Mouse (Mus musculus) intestine, embryonic 15.5 days (tissue): Measurements from ENCODE around the gene Gnat2. TPM values are rescaled to one million over a fixed set of nuclear protein-coding genes. Genes with fewer than 3 reads are reported as not detected.
A peak's percentile ranks its signal among the peaks of the same experiment; 100 is the strongest.

Experiments used
- ATAC-seq: fragments of 200-750 bp; cut with Nextera tagmentation; 2 replicates; pipeline ENCODE4 v1.8.0; 2017; ENCODE audit warnings: moderate TSS enrichment, moderate library complexity
- H3K27ac ChIP-seq: fragments of 300-500 bp; sonication (generic); 2 replicates; pipeline ENCODE4 v1.5.1; 2015; ENCODE audit warnings: mild to moderate bottlenecking, inconsistent platforms
- H3K27me3 ChIP-seq: fragments of 300-500 bp; sonication (generic); replicated peaks from 2 replicates; pipeline ENCODE4 v1.6.1; 2015; ENCODE audit warnings: inconsistent platforms
- H3K36me3 ChIP-seq: fragments of 300-500 bp; sonication (generic); 2 replicates; pipeline ENCODE4 v1.6.1; 2015; ENCODE audit warnings: inconsistent platforms
- H3K4me1 ChIP-seq: fragments of 300-500 bp; sonication (generic); replicated peaks from 2 replicates; pipeline ENCODE4 v1.6.1; 2015; ENCODE audit warnings: inconsistent platforms
- H3K4me2 ChIP-seq: fragments of 300-500 bp; sonication (generic); replicated peaks from 2 replicates; pipeline ENCODE4 v1.6.1; 2015; ENCODE audit warnings: mild to moderate bottlenecking, inconsistent platforms
- H3K4me3 ChIP-seq: fragments of 300-500 bp; sonication (generic); replicated peaks from 2 replicates; pipeline ENCODE4 v1.5.1; 2015; ENCODE audit warnings: inconsistent platforms
- H3K9ac ChIP-seq: fragments of 300-500 bp; sonication (generic); 2 replicates; pipeline ENCODE4 v1.6.1; 2015; ENCODE audit warnings: inconsistent platforms
- H3K9me3 ChIP-seq: fragments of 300-500 bp; sonication (generic); 2 replicates; pipeline ENCODE4 v1.6.1; 2016; ENCODE audit warnings: inconsistent platforms
- WGBS: fragments of 180-500 bp; shearing (Covaris S2); methylation state at CpG from one replicate; pipeline ENCODE4 v1.1.7; 2015; 5-methylcytosine and 5-hydroxymethylcytosine counted together
- polyA plus RNA-seq: library from polyadenylated mRNA; unstranded; fragments of >200 nt; fragmentation: Nextera tagmentation; extraction: Ambion mirVana; gene quantifications from 2 replicates; pipeline ENCODE4 v1.2.1, GENCODE M21; 2015

Gnat2 gene
- polyA plus RNA-seq, 1 experiment from 2014 or later, result 1.9 TPM

DNA sequence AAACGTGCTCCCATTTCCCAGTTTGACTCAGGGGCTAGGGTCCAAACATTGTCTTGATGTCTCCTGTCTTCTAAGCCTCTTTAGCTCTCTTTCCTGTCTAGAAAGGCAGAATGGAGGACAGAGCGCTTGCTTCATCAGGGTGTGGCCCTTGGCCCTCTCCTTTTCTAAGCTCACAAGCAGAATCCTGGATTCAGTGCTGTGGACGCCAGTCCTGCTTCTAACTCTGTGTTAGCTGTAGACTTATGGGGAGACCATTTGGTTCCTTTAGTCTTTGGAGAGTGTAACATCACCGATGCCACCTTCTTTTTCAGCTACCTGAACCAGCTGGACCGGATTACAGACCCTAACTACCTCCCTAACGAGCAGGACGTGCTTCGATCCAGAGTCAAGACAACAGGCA, 5.1 kb downstream of the Gnat2 start:
- 93% methylated on average over 8 of the region's 8 CpGs for WGBS

DNA sequence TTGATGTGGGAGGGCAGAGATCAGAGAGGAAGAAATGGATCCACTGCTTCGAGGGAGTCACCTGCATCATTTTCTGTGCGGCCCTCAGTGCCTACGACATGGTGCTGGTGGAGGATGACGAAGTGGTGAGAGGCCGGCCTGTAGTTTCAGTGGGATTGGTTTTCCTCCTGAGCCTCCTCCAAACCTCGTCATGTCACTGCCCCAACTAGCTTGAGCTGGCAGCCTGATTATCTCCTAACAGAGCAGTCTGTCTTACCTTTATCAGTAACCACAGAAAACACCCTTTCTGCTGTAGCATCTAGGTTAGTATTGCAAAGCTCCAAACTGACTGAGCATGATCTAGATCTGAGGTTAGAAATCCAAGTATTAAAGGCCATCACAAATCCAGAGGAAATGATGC, 5.7 kb downstream of the Gnat2 start:
- Histone ChIP-seq H3K4me3 (no peak overlapping the region), H3K27ac (no peak overlapping the region), H3K36me3 (no peaks in the 10 kb centered on the region), H3K4me2 (no peak overlapping the region), H3K9me3 (no peaks in the 10 kb centered on the region), H3K4me1 (no peaks in the 10 kb centered on the region), H3K9ac (no peak overlapping the region), H3K27me3 (no peaks in the 10 kb centered on the region)
- 81% methylated on average over 6 of the region's 6 CpGs for WGBS
- no peak; the same call in 1 of the 2 replicates for ATAC-seq

More for the DNA sequence above, 5.1 kb downstream of the Gnat2 start:
- no peak overlapping the region for H3K4me3 ChIP-seq
- no peaks in the 10 kb centered on the region for H3K9me3 ChIP-seq
- H3K4me1 ChIP-seq, result no peaks in the 10 kb centered on the region
- H3K9ac ChIP-seq, result no peak overlapping the region
- H3K27me3 ChIP-seq, result no peaks in the 10 kb centered on the region
- H3K27ac ChIP-seq, result no peak overlapping the region
- H3K36me3 ChIP-seq, result no peaks in the 10 kb centered on the region
- ATAC-seq, result no peak
- no peak overlapping the region for H3K4me2 ChIP-seq

DNA sequence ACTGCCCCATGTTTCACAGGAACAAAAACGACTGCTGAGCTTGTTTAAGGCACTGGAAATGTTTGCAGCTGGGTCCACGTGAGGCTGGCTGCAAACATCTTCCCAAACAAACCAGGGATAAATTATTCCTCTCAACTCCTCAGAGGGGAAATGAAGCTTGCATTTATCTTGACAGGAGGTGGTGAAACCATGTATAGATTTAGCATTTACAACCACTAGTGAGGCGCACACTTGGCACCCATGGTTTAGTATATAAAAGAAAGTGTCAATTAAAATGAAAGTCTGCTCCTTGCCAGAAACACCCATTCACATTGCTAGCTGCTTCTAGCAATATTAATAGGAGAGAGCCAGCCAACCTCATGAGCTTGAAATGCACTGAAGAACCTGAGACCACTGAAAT, 9.0 kb downstream of the Gnat2 start:
- Histone ChIP-seq H3K4me3 (no peak overlapping the region), H3K36me3 (peaks cover 3% of the 10 kb centered on the region; the same call in 1 of the 2 replicates), H3K9me3 (no peaks in the 10 kb centered on the region), H3K27me3 (no peaks in the 10 kb centered on the region), H3K27ac (no peak overlapping the region), H3K9ac (no peak overlapping the region), H3K4me1 (no peaks in the 10 kb centered on the region), H3K4me2 (no peak overlapping the region)
- ATAC-seq, result no peak
- WGBS, result 48% methylated on average over 3 of the region's 3 CpGs

DNA sequence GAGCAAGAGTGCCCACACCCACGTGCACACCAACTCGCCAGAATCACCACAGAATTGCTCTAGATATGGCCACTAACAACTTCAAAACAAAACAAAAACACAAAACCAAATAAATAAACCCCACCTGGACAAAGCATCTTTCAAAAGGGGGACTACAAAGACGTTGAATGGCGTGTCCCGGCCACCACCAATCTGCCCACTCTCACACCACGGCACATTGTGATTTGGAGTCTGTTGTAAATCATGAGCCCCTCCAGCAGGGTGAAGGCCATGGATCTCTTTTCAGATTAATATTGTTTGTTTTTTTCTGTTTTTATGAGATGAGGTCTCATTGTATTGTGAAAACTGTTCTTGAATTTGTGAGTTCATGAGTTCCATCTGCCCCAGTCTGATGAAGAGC, 9.5 kb downstream of the Gnat2 start:
- Histone ChIP-seq H3K36me3 (peaks cover 3% of the 10 kb centered on the region; the same call in 1 of the 2 replicates), H3K4me1 (no peaks in the 10 kb centered on the region), H3K9me3 (no peaks in the 10 kb centered on the region), H3K4me3 (no peak overlapping the region), H3K27ac (no peak overlapping the region), H3K27me3 (no peaks in the 10 kb centered on the region), H3K4me2 (no peak overlapping the region), H3K9ac (no peak overlapping the region)
- whole genome bisulfite sequencing, result 86% methylated on average over 6 of the region's 6 CpGs
- no peak for ATAC-seq

DNA sequence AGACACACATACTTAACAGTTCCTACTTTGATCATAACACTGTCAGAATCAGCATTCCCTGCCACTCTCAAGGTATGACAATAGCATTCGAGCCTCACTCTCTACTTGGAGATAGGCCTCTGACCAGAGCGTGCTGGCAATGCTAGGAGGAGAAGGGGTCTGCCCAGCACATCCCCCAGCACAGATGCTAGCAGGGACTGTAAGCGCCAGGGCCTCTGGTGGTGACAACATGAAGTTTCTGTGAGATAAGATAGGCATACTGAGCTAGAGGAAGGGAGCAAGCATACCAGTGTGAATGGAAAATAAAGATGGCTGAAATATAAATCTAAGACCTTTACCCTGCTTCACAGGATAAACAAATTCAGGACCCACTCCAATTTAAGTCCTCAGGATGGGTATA, 12.7 kb downstream of the Gnat2 start:
- 84% methylated on average over 3 of the region's 3 CpGs for WGBS

DNA sequence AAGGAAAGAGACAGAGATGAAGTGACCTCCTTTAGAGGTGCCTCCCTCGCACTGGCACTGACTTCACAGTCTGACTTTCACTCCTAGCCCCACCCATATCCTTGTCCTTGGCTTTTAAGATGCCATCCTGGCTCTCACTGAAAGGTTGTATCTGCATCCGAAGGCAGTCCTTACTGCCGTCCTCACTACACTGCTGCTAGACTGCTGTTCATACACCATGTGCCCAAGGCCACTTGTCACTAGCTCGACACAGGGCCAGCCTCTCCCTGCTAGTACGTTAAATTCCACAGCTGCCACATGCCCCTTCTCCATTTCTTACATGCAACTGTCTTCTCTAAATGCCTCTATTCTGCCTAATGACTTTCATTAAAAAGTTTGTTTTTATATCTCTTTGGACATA, 18.7 kb downstream of the Gnat2 start:
- peaks cover 21% of the 10 kb centered on the region for H3K36me3 ChIP-seq
- H3K27ac ChIP-seq, result no peak overlapping the region
- no peak overlapping the region for H3K4me3 ChIP-seq
- no peak overlapping the region for H3K9ac ChIP-seq
- 82% methylated on average over 5 of the region's 5 CpGs for WGBS
- no peaks in the 10 kb centered on the region for H3K4me1 ChIP-seq
- ATAC-seq, result no peak; the same call in 1 of the 2 replicates
- H3K9me3 ChIP-seq, result no peaks in the 10 kb centered on the region
- H3K27me3 ChIP-seq, result no peaks in the 10 kb centered on the region
- no peak overlapping the region for H3K4me2 ChIP-seq

More for the DNA sequence above, 12.7 kb downstream of the Gnat2 start:
- Histone ChIP-seq H3K9me3 (no peaks in the 10 kb centered on the region), H3K4me1 (no peaks in the 10 kb centered on the region), H3K36me3 (peaks cover 15% of the 10 kb centered on the region), H3K27ac (no peak overlapping the region), H3K27me3 (no peaks in the 10 kb centered on the region), H3K4me3 (no peak overlapping the region), H3K4me2 (no peak overlapping the region), H3K9ac (no peak overlapping the region)
- ATAC-seq, result no peak

DNA sequence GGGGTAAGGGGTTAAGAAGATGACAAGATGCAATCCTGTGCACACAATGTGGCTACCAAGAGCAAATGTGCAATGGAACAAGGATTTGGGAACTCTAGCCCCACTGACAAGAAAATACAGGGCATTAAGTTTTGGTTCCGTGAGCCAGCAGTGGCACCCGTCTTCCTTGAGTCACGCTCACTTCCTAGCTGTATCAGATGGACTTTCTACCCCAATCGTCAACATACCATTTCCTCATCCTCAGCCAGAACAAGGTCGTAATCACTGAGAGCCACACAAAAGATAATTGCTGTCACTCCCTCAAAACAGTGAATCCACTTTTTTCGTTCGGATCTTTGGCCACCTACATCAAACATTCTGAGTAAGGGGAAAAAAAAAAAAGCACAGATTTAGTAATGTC, 19.7 kb downstream of the Gnat2 start:
- 50% methylated on average over 7 of the region's 7 CpGs for WGBS
- Histone ChIP-seq H3K36me3 (peaks cover 23% of the 10 kb centered on the region), H3K27ac (no peak overlapping the region)

DNA sequence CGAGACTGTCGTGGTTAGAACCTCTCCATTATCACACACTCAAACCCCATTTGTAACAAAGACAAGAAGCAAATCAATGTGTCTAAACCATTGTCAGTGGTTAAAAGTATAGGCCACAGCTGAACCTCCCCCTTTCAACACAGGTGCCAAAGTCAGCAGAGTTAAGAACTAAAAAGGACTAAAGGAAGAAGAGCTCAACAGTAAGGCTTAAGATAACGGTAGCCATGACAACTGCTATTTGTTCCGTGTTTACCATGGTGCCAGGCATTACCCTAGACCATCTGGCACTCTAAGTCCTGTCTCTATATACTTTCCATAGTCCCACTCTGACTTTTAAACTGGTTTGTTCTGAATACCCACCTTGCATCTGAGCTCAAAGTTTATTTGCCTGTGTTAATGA, 20.1 kb downstream of the Gnat2 start:
- Histone ChIP-seq H3K4me3 (no peak overlapping the region), H3K4me1 (no peaks in the 10 kb centered on the region), H3K27ac (no peak overlapping the region), H3K9ac (no peak overlapping the region), H3K36me3 (peaks cover 26% of the 10 kb centered on the region), H3K27me3 (no peaks in the 10 kb centered on the region), H3K9me3 (no peaks in the 10 kb centered on the region), H3K4me2 (no peak overlapping the region)
- 81% methylated on average over 4 of the region's 4 CpGs for WGBS
- ATAC-seq, result peak; percentile 44

More for the DNA sequence above, 19.7 kb downstream of the Gnat2 start:
- H3K9ac ChIP-seq, result no peak overlapping the region
- no peak overlapping the region for H3K4me3 ChIP-seq
- no peaks in the 10 kb centered on the region for H3K27me3 ChIP-seq
- peak; percentile 86 for ATAC-seq
- H3K4me1 ChIP-seq, result no peaks in the 10 kb centered on the region
- no peak overlapping the region for H3K4me2 ChIP-seq
- H3K9me3 ChIP-seq, result no peaks in the 10 kb centered on the region

DNA sequence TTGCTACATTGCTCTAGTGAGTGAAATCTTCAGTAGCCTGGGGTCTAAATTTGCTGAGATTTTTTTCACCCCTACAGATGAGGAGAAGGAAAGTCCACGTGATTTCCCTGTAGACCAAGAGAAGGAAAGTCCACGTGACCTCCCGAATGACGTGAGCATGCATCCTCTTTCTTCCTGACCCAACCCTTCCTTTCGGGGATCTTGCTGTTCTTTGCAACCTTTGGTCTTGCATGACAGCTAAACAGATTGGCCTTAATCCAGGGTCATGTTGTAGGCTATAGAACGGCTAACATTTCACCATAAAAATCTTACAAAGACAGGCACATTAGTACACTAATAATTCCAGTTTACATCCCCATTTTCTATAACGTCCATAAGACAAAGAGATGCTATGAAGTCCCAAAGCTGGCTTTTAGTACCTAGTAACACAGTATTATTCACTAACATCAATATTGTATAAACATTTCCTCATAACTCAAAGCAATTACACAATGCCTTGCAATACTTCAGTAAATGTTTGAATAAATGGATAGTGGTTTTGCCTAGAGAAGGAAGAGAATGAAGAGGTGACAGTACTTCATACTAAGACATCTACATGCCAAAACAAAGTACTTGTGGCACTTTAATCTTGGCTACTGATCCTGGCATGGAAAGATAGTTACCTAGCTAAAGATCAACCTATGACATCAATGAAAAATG, 21.2 kb downstream of the Gnat2 start:
- H3K9me3 ChIP-seq, result no peaks in the 10 kb centered on the region
- WGBS, result 80% methylated on average over 7 of the region's 7 CpGs
- no peak overlapping the region for H3K9ac ChIP-seq
- ATAC-seq, result no peak
- H3K4me2 ChIP-seq, result no peak overlapping the region
- no peak overlapping the region for H3K27ac ChIP-seq
- H3K27me3 ChIP-seq, result no peaks in the 10 kb centered on the region
- H3K4me1 ChIP-seq, result no peaks in the 10 kb centered on the region
- H3K4me3 ChIP-seq, result no peak overlapping the region
- peaks cover 21% of the 10 kb centered on the region for H3K36me3 ChIP-seq

DNA sequence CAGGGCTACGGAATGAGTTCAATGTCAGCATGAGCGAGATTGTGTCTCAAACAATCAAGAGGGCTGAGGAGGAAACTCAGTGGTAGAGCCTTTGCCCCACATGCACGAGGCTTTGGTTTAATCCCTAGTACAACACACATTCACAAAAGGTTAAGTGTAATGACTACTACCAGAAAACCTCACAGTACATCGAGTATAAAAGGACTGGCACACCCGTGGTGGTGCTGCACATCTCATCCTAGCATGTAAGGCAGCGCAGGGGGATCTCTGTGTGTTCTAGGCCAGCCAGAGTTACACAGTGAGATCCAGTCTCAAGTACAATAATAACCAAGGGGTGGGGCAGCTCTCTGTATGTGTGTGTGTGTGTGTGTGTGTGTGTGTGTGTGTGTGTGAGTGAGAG, 24.9 kb downstream of the Gnat2 start:
- H3K4me3 ChIP-seq, result no peak overlapping the region
- H3K9ac ChIP-seq, result no peak overlapping the region
- no peak for ATAC-seq
- no peak overlapping the region for H3K4me2 ChIP-seq
- peaks cover 15% of the 10 kb centered on the region for H3K36me3 ChIP-seq
- no peaks in the 10 kb centered on the region for H3K9me3 ChIP-seq
- WGBS, result 88% methylated on average over 6 of the region's 6 CpGs
- no peaks in the 10 kb centered on the region for H3K27me3 ChIP-seq
- no peak overlapping the region for H3K27ac ChIP-seq
- H3K4me1 ChIP-seq, result no peaks in the 10 kb centered on the region

DNA sequence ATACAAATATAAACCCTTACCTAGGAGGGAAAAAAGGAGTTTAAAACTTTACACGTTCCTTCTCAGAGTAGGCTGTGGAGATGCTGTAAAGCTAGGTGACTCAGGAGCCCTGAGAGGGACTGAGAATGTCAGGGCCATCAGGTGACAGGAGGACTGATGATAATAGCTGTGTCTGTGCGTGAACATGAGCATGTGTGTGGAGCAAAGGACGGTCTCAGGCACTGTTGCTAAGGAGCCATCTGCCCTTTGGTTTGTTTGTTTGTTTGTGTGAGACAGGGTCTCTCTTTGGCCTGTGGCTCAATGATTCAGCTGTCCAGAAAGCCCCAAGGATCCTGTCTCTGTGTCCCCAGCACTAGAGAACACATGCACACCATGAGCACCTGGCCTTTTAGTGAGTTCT, 28.5 kb downstream of the Gnat2 start:
- ATAC-seq, result no peak
- H3K4me3 ChIP-seq, result no peak overlapping the region
- no peak overlapping the region for H3K27ac ChIP-seq
- H3K36me3 ChIP-seq, result peaks cover 11% of the 10 kb centered on the region
- no peaks in the 10 kb centered on the region for H3K9me3 ChIP-seq
- no peak overlapping the region for H3K4me2 ChIP-seq
- no peaks in the 10 kb centered on the region for H3K27me3 ChIP-seq
- no peak overlapping the region for H3K9ac ChIP-seq
- no peaks in the 10 kb centered on the region; the same call in 1 of the 2 replicates for H3K4me1 ChIP-seq
- 84% methylated on average over 3 of the region's 3 CpGs for WGBS

DNA sequence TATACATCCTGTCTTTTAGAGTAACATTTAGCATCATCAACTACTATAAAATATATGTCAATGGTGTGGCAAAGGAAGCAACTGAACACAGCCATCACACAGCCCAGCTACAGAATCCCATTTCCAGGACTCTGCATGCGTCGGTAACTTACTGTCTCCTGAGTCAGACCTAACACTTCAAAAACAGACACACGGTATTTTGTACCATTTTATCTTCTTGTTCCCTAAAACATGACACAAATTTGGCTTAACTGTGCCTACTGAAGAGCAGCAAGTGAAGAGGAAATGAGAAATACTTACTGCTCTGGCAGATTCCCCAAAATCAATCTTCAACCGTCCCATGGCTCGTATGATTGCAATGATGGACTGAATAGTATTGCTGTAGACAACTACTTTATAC, 30.7 kb downstream of the Gnat2 start:
- H3K36me3 ChIP-seq, result peaks cover 6% of the 10 kb centered on the region; the same call in 1 of the 2 replicates
- no peaks in the 10 kb centered on the region for H3K27me3 ChIP-seq
- no peak overlapping the region for H3K4me3 ChIP-seq
- WGBS, result 85% methylated on average over 5 of the region's 5 CpGs
- H3K27ac ChIP-seq, result no peak overlapping the region
- no peak overlapping the region for H3K9ac ChIP-seq
- no peaks in the 10 kb centered on the region; the same call in 1 of the 2 replicates for H3K4me1 ChIP-seq
- H3K9me3 ChIP-seq, result no peaks in the 10 kb centered on the region
- no peak overlapping the region for H3K4me2 ChIP-seq
- no peak for ATAC-seq

DNA sequence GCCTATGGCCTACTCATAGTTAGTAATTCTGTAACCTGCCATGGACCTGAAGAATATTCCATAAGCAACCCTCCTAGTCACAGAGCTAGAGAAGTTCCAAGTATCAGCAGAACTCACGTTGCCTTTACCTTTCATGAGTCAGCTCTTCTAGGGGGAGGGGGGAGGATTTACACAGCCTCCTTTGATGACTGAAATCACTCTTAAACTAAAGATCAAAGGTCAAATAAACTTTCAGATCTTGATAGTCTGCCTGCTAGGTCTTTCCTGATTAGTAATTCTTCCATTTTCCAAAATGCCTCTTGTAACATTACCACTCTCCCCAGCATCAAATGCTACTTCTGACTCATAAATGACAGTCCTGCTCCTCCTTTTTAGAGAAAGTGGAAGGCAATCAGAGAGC, 31.5 kb downstream of the Gnat2 start:
- Histone ChIP-seq H3K9ac (no peak overlapping the region), H3K9me3 (no peaks in the 10 kb centered on the region), H3K4me2 (no peak overlapping the region), H3K4me3 (no peak overlapping the region), H3K27me3 (no peaks in the 10 kb centered on the region), H3K36me3 (peaks cover 5% of the 10 kb centered on the region; the same call in 1 of the 2 replicates), H3K4me1 (no peaks in the 10 kb centered on the region; the same call in 1 of the 2 replicates), H3K27ac (no peak overlapping the region)
- ATAC-seq, result peak; percentile 68
- WGBS, result 35% methylated on average over 1 of the region's 1 CpGs
